In genomic region chr11:60454745-60455087, GRCm38 (mm10) we compare ENCODE assay signal across 8 mouse cellular contexts. TPM values are rescaled to one million over a fixed set of nuclear protein-coding genes. Genes with fewer than 3 reads are reported as not detected.
A peak's percentile ranks its signal among the peaks of the same experiment; 100 is the strongest.
DNase-seq lines count a peak whose midpoint lies in the region; ATAC-seq and TF ChIP-seq lines count a peak whose summit lies in the region.

No protein-coding gene starts in this region.

- TF ChIP-seq POLR2A in cortical plate, adult 2 months (IDR thresholded peaks at IDR 0.05; ENCODE audit: extremely low read depth, insufficient read depth, low read length): no peak

- H3K36me3 ChIP-seq in hindbrain, embryonic 12.5 days: peaks cover 36% of the 10 kb centered on the region

- no peak overlapping the region for H3K27ac ChIP-seq in cortical plate, adult 2 months (ENCODE audit: insufficient read depth, low read length)
- H3K27ac ChIP-seq in hindbrain, embryonic 12.5 days: peak overlapping the region; percentile 66; the same call in 1 of the 2 replicates

- TF ChIP-seq CTCF in cortical plate, adult 2 months (IDR thresholded peaks at IDR 0.05; ENCODE audit: extremely low read depth, insufficient read depth, low read length): no peak

- peaks cover 6% of the 10 kb centered on the region for H3K4me1 ChIP-seq in cortical plate, adult 2 months (ENCODE audit: control insufficient read depth, insufficient read depth, low read length)
- peaks cover 11% of the 10 kb centered on the region for H3K4me1 ChIP-seq in hindbrain, embryonic 12.5 days

- ATAC-seq in hindbrain, embryonic 12.5 days (ENCODE audit: low FRiP score): peak; percentile 57
- peak; percentile 30 for ATAC-seq in megakaryocyte progenitor cell, adult 5-6 weeks (replicated peaks; ENCODE audit: poor library complexity)

- WGBS in hindbrain, embryonic 12.5 days: 2% methylated on average over 17 of the region's 17 CpGs

- H3K4me3 ChIP-seq in cortical plate, adult 2 months (ENCODE audit: insufficient read depth, low read length): peak overlapping the region; percentile 50
- H3K4me3 ChIP-seq in hindbrain, embryonic 12.5 days: peak overlapping the region; percentile 79

- peak; percentile 3 to 27 for DNase-seq in kidney, postnatal 36 days
- DNase-seq in kidney, adult 18-20 months: no peak
- DNase-seq in adrenal gland, postnatal 36 days: no peak
- no peak for DNase-seq in layer of hippocampus, adult 11-12 months (ENCODE audit: low spot score)
- no peak for DNase-seq in ovary, adult 18-20 months (ENCODE audit: low spot score)

- peak overlapping the region; percentile 90 for H3K9ac ChIP-seq in hindbrain, embryonic 12.5 days

- no peaks in the 10 kb centered on the region for H3K9me3 ChIP-seq in hindbrain, embryonic 12.5 days (replicated peaks)

- H3K4me2 ChIP-seq in hindbrain, embryonic 12.5 days (replicated peaks): peak overlapping the region; percentile 94

- H3K27me3 ChIP-seq in hindbrain, embryonic 12.5 days: no peaks in the 10 kb centered on the region

RNA-seq across cellular contexts. Expression of gene Drg2, which starts 0.3 kb away (rescaled TPM):
- polyA plus RNA-seq in cortical plate, adult 2 months (2012; rRNA removed): 79.6 and 80.2 TPM in 2 replicates
- 94.4 and 96.7 TPM in 2 replicates for polyA plus RNA-seq in hindbrain, embryonic 12.5 days (2016; fragmentation: Nextera tagmentation; extraction: Ambion mirVana)
- total RNA-seq in megakaryocyte progenitor cell, adult 5-6 weeks (2015): 34.4 and 39.0 TPM in 2 replicates
- total RNA-seq in megakaryocyte progenitor cell, adult 5-6 weeks (2017): 57.7 and 58.8 TPM in 2 replicates
- total RNA-seq in adrenal gland, postnatal 36 days (2021): 10 to 100 TPM; 65.2 to 70.3 TPM

RNA-seq across cellular contexts. Expression of gene Myo15, which starts 14.4 kb away (rescaled TPM):
- polyA plus RNA-seq in cortical plate, adult 2 months (2012; rRNA removed): 0.25 and 0.31 TPM in 2 replicates
- 0.30 TPM in 2 replicates for polyA plus RNA-seq in hindbrain, embryonic 12.5 days (2016; fragmentation: Nextera tagmentation; extraction: Ambion mirVana)
- 0.02 TPM in 2 replicates for total RNA-seq in megakaryocyte progenitor cell, adult 5-6 weeks (2015)
- 0.07 TPM in 1 of 2 replicates, not detected in the other for total RNA-seq in megakaryocyte progenitor cell, adult 5-6 weeks (2017)
- under 1 TPM; 0.03 to 0.10 TPM for total RNA-seq in adrenal gland, postnatal 36 days (2021)

RNA-seq across cellular contexts. Expression of gene Atpaf2, which starts 36.5 kb away (rescaled TPM):
- polyA plus RNA-seq in cortical plate, adult 2 months (2012; rRNA removed): 28.8 and 29.8 TPM in 2 replicates
- 37.4 and 38.0 TPM in 2 replicates for polyA plus RNA-seq in hindbrain, embryonic 12.5 days (2016; fragmentation: Nextera tagmentation; extraction: Ambion mirVana)
- total RNA-seq in megakaryocyte progenitor cell, adult 5-6 weeks (2015): 24.4 and 25.4 TPM in 2 replicates
- total RNA-seq in megakaryocyte progenitor cell, adult 5-6 weeks (2017): 50.7 and 72.1 TPM in 2 replicates
- total RNA-seq in adrenal gland, postnatal 36 days (2021): 10 to 100 TPM; 62.0 to 66.5 TPM

RNA-seq across cellular contexts. Expression of gene Gid4, which starts 37.8 kb away (rescaled TPM):
- 45.0 and 46.6 TPM in 2 replicates for polyA plus RNA-seq in cortical plate, adult 2 months (2012; rRNA removed)
- 28.1 and 30.1 TPM in 2 replicates for polyA plus RNA-seq in hindbrain, embryonic 12.5 days (2016; fragmentation: Nextera tagmentation; extraction: Ambion mirVana)
- total RNA-seq in megakaryocyte progenitor cell, adult 5-6 weeks (2015): 26.4 and 32.7 TPM in 2 replicates
- 28.6 and 35.4 TPM in 2 replicates for total RNA-seq in megakaryocyte progenitor cell, adult 5-6 weeks (2017)
- 10 to 100 TPM; 49.6 to 52.0 TPM for total RNA-seq in adrenal gland, postnatal 36 days (2021)

Comparison
In these comparisons a context has a peak if more than half of its experiments do, and no peak if none do; other contexts are left out.
1. DNase-seq: peak in kidney, postnatal 36 days (2 of 2); none in kidney, adult 18-20 months (single experiment), adrenal gland, postnatal 36 days (0 of 2), layer of hippocampus, adult 11-12 months (single experiment) and ovary, adult 18-20 months (single experiment).